Mouse (Mus musculus): ENCODE results near the gene Selplg. TPM values are rescaled to one million over a fixed set of nuclear protein-coding genes. Genes with fewer than 3 reads are reported as not detected.

Selplg gene
- total and polyA plus RNA-seq, 3 experiments, result 8.5 to 18.7 (median 13.9) TPM

DNA sequence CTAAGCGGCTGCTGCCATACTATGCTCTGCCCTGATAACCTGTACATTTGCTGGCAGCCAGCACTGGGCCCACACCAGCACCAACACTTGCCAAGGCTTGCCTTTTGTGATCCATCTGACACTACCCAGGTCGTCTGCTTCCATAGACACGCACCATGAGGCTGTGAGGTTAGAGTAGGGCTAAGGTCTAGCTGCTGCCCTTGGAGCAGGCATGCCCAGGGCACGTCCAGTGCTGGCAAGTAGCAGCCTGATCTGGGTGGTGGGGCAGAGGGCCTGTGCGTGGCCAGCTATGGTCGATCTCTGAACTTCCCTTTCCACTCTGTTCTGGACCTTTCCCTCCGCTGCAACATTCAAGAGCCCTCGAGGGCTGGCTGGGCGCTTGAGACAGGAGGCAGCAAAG is 10.5 kb upstream of the Selplg start:
- peaks cover 46% of the 10 kb centered on the region for H3K4me1 ChIP-seq (ENCODE audit: insufficient read depth, low read depth, low read length)
- no peaks in the 10 kb centered on the region for H3K27me3 ChIP-seq (ENCODE audit: insufficient read depth, low read length)
- peaks cover 86% of the 10 kb centered on the region for H3K36me3 ChIP-seq (replicated peaks)
- H3K4me3 ChIP-seq (ENCODE audit: low read depth, low read length), result no peak overlapping the region
- no peak for TF ChIP-seq POLR2AphosphoS5 (IDR thresholded peaks at IDR 0.05; ENCODE audit: insufficient replicate concordance, low read depth, low read length)
- no peak for TF ChIP-seq GATA2 (IDR thresholded peaks at IDR 0.05; ENCODE audit: borderline replicate concordance, low read depth, low read length)
- TF ChIP-seq CTCF (IDR thresholded peaks at IDR 0.05; ENCODE audit: low read depth, low read length), result no peak
- TF ChIP-seq TAL1 (conservative IDR thresholded peaks at IDR 0.05; ENCODE audit: low read depth, low read length), result no peak
- TF ChIP-seq GATA1 (IDR thresholded peaks at IDR 0.05; ENCODE audit: borderline replicate concordance, low read length), result no peak
- ATAC-seq (ENCODE audit: extremely low read depth, insufficient number of reproducible peaks, low FRiP score, poor library complexity, severe bottlenecking) (no peak), DNase-seq (ENCODE audit: low spot score) (no peak)
- no peaks in the 10 kb centered on the region for H3K9me3 ChIP-seq (replicated peaks)

- Histone ChIP-seq H3K4me1 (ENCODE audit: insufficient read depth, low read depth, low read length) (peaks cover 39% of the 10 kb centered on the region), H3K4me3 (ENCODE audit: low read depth, low read length) (no peak overlapping the region), H3K36me3 (replicated peaks) (peaks cover 80% of the 10 kb centered on the region), H3K9me3 (replicated peaks) (no peaks in the 10 kb centered on the region), H3K27me3 (ENCODE audit: insufficient read depth, low read length) (no peaks in the 10 kb centered on the region)
- ATAC-seq (ENCODE audit: extremely low read depth, insufficient number of reproducible peaks, low FRiP score, poor library complexity, severe bottlenecking) (no peak), DNase-seq (ENCODE audit: low spot score) (no peak)
- TF ChIP-seq GATA1 (IDR thresholded peaks at IDR 0.05; ENCODE audit: borderline replicate concordance, low read length) (no peak), CTCF (IDR thresholded peaks at IDR 0.05; ENCODE audit: low read depth, low read length) (no peak), POLR2AphosphoS5 (IDR thresholded peaks at IDR 0.05; ENCODE audit: insufficient replicate concordance, low read depth, low read length) (no peak), GATA2 (IDR thresholded peaks at IDR 0.05; ENCODE audit: borderline replicate concordance, low read depth, low read length) (no peak), TAL1 (conservative IDR thresholded peaks at IDR 0.05; ENCODE audit: low read depth, low read length) (no peak)
Observed at GRCm38 (mm10) chr5:113842244-113842643, 9.8 kb upstream of the Selplg start.

- no peak for ATAC-seq (ENCODE audit: extremely low read depth, insufficient number of reproducible peaks, low FRiP score, poor library complexity, severe bottlenecking)
- Histone ChIP-seq H3K4me1 (ENCODE audit: insufficient read depth, low read depth, low read length) (peaks cover 32% of the 10 kb centered on the region), H3K36me3 (replicated peaks) (peaks cover 72% of the 10 kb centered on the region), H3K4me3 (ENCODE audit: low read depth, low read length) (no peak overlapping the region), H3K9me3 (replicated peaks) (no peaks in the 10 kb centered on the region), H3K27me3 (ENCODE audit: insufficient read depth, low read length) (no peaks in the 10 kb centered on the region; the same call in 1 of the 2 replicates)
- no peak for DNase-seq (ENCODE audit: low spot score)
- no peak for TF ChIP-seq TAL1 (conservative IDR thresholded peaks at IDR 0.05; ENCODE audit: low read depth, low read length)
- TF ChIP-seq POLR2AphosphoS5 (IDR thresholded peaks at IDR 0.05; ENCODE audit: insufficient replicate concordance, low read depth, low read length), result no peak
- TF ChIP-seq CTCF (IDR thresholded peaks at IDR 0.05; ENCODE audit: low read depth, low read length), result no peak
- no peak for TF ChIP-seq GATA1 (IDR thresholded peaks at IDR 0.05; ENCODE audit: borderline replicate concordance, low read length)
- TF ChIP-seq GATA2 (IDR thresholded peaks at IDR 0.05; ENCODE audit: borderline replicate concordance, low read depth, low read length), result no peak
Observed at GRCm38 (mm10) chr5:113841243-113842225, 9.1 kb upstream of the Selplg start.

DNA sequence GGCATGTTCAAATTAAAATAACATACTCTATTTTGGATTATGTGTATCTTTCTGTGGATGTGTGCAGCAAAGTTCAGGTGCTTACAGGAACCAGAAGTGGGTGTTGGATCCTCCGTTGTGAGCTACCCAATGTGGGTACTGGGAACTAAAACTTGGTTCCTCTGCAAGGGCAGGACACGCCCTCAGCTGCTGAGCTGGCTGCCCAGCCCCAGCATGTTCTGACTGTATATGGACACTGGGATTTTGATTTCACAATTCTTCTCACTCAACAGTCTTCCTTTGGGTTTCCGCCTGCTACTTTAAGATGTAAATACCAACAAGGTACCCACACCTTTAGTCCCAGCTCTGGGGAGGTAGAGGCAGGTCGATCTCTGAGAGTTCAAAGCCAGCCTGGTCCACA is 8.0 kb upstream of the Selplg start:
- no peaks in the 10 kb centered on the region; the same call in 1 of the 2 replicates for H3K27me3 ChIP-seq (ENCODE audit: insufficient read depth, low read length)
- H3K9me3 ChIP-seq (replicated peaks), result no peaks in the 10 kb centered on the region
- ATAC-seq (ENCODE audit: extremely low read depth, insufficient number of reproducible peaks, low FRiP score, poor library complexity, severe bottlenecking), result no peak
- H3K4me1 ChIP-seq (ENCODE audit: insufficient read depth, low read depth, low read length), result peaks cover 27% of the 10 kb centered on the region
- peaks cover 62% of the 10 kb centered on the region for H3K36me3 ChIP-seq (replicated peaks)
- no peak for DNase-seq (ENCODE audit: low spot score)
- no peak for TF ChIP-seq GATA2 (IDR thresholded peaks at IDR 0.05; ENCODE audit: borderline replicate concordance, low read depth, low read length)
- no peak overlapping the region for H3K4me3 ChIP-seq (ENCODE audit: low read depth, low read length)

- Histone ChIP-seq H3K4me1 (ENCODE audit: insufficient read depth, low read depth, low read length) (peaks cover 15% of the 10 kb centered on the region), H3K4me3 (ENCODE audit: low read depth, low read length) (no peak overlapping the region), H3K27me3 (ENCODE audit: insufficient read depth, low read length) (peaks cover 4% of the 10 kb centered on the region; the same call in 1 of the 2 replicates), H3K9me3 (replicated peaks) (no peaks in the 10 kb centered on the region), H3K36me3 (replicated peaks) (peaks cover 28% of the 10 kb centered on the region)
- ATAC-seq (ENCODE audit: extremely low read depth, insufficient number of reproducible peaks, low FRiP score, poor library complexity, severe bottlenecking) (no peak), DNase-seq (ENCODE audit: low spot score) (no peak)
- TF ChIP-seq GATA1 (IDR thresholded peaks at IDR 0.05; ENCODE audit: borderline replicate concordance, low read length), result no peak
- TF ChIP-seq POLR2AphosphoS5 (IDR thresholded peaks at IDR 0.05; ENCODE audit: insufficient replicate concordance, low read depth, low read length), result no peak
- no peak for TF ChIP-seq CTCF (IDR thresholded peaks at IDR 0.05; ENCODE audit: low read depth, low read length)
- no peak for TF ChIP-seq GATA2 (IDR thresholded peaks at IDR 0.05; ENCODE audit: borderline replicate concordance, low read depth, low read length)
- no peak for TF ChIP-seq TAL1 (conservative IDR thresholded peaks at IDR 0.05; ENCODE audit: low read depth, low read length)
Observed at GRCm38 (mm10) chr5:113836961-113837360, 4.5 kb upstream of the Selplg start.

GRCm38 (mm10) chr5:113833316-113833947 is 988 bp upstream of the Selplg start:
- H3K9me3 ChIP-seq (replicated peaks), result no peaks in the 10 kb centered on the region
- DNase-seq (ENCODE audit: low spot score) (no peak), ATAC-seq (ENCODE audit: extremely low read depth, insufficient number of reproducible peaks, low FRiP score, poor library complexity, severe bottlenecking) (no peak)
- no peak for TF ChIP-seq POLR2AphosphoS5 (IDR thresholded peaks at IDR 0.05; ENCODE audit: insufficient replicate concordance, low read depth, low read length)
- no peak for TF ChIP-seq GATA1 (IDR thresholded peaks at IDR 0.05; ENCODE audit: borderline replicate concordance, low read length)
- TF ChIP-seq GATA2 (IDR thresholded peaks at IDR 0.05; ENCODE audit: borderline replicate concordance, low read depth, low read length), result no peak
- TF ChIP-seq TAL1 (conservative IDR thresholded peaks at IDR 0.05; ENCODE audit: low read depth, low read length), result no peak
- TF ChIP-seq CTCF (IDR thresholded peaks at IDR 0.05; ENCODE audit: low read depth, low read length), result no peak
- H3K36me3 ChIP-seq (replicated peaks), result peaks cover 7% of the 10 kb centered on the region
- H3K4me3 ChIP-seq (ENCODE audit: low read depth, low read length), result no peak overlapping the region
- H3K4me1 ChIP-seq (ENCODE audit: insufficient read depth, low read depth, low read length), result peaks cover 37% of the 10 kb centered on the region
- H3K27me3 ChIP-seq (ENCODE audit: insufficient read depth, low read length), result peaks cover 4% of the 10 kb centered on the region; the same call in 1 of the 2 replicates

All from G1E (cell line).